Mouse (Mus musculus) adrenal gland (tissue): ENCODE measurements around the gene Dglucy.

Experiments used
- intact Hi-C: fragments of 180-260 bp; cut with DNase I; formaldehyde crosslinking; loops from one replicate; pipeline ENCODE4 v1.15.1; 2025

Gene Dglucy

GRCm38 (mm10) chr12:100924646-100925339, 145.9 kb downstream of the Dglucy start:
- intact Hi-C loops, result loop anchor here (10.0 kb wide), 1 partner anchor 340 kb away; no protein-coding TSS in a partner anchor

DNA sequence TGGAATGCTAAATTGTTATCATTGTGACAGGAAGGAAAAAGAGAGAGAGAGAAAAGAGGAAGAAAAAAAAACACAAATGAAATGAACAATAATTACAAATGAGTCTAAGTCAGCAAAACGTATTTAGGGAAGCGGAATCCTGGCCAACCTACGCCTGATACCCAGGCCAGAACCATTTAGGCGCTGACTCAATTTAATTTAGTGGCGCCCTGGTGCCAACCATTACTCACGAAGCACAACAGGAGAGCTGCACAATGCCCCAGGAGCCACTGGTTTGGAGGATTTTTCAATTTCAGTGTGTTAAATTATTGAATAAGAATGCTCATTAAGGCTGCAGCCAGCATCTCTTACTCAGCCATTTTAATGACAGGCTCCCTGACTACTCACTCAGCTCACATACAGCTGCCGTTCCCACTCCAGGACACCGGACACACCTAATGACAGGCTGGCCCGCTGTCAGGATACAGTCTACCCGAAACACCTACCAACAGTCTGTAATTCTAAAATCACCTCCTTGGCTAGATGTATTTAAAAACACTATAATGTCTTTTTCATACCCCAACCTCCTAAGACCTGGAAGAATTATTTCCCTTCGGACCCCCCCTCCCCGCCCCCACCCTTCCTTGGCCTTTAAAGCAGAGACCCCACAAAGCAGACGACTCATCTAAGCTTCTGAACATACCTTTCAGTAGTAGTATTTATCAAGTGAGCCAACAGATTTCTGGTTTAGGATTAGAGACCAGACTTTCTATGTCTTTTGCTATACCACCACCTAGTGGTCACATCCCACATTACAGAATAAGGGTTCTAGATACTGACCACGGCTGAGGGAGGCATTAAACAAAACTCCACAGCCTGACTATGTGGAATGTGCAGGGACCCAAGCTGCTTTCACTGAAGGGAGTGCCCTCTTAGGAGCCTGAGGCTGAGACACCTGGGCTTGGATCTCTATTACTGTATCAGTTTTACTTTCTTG, 147.1 kb downstream of the Dglucy start:
- intact Hi-C loops, result loop anchor here (1.0 to 10.0 kb wide), 2 partner anchors 77 to 341 kb away; no protein-coding TSS in a partner anchor

- intact Hi-C loops, result loop anchor here (10.0 kb wide), 1 partner anchor 343 kb away; no protein-coding TSS in a partner anchor
Observed at GRCm38 (mm10) chr12:100928286-100928685, 149.4 kb downstream of the Dglucy start.

DNA sequence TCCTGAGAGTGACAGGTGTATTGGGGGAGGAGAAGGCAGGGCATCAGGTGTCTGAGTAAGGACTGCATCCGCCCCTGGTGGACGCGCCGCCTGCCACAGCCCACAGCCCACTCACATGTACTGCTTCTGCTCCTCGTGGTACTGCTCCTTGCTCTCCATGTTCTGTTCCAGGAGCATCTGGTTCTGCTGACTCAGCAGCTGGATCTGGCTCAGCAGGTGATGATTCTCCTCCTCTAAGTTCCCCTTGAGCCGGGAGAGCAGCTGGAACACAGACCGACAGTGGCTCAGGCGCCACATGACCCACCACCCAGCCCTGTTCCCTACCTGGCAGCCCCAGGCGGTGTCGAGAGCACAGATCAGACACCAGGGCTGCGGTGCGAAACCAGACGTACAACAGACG, 152.8 kb downstream of the Dglucy start:
- intact Hi-C loops, result no loop called here

GRCm38 (mm10) chr12:100934796-100935195, 155.9 kb downstream of the Dglucy start:
- intact Hi-C loops, result loop anchor here (5.0 kb wide), 1 partner anchor 93 kb away; the partner anchor contains the start of gene Ccdc88c

DNA sequence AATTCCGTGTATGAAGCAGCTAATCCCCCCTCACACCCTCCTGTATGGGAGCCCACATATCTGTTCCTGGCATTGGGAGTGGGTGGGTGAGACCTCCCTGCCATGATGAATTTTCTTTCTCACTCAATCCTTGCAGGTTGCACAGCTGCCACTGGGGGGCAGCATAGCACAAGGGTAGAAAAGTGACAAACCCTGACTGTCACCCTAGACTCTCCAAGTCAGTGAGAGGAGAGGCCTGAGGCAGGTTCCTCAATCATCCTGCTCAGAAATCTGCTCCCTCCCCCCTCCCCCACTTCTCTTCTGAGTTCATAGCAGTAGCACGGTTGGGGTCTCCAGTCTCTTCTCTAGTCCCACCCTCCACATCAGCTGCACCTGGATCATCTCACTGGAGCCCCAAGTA, 157.3 kb downstream of the Dglucy start:
- intact Hi-C loops, result loop anchor here (5.0 kb wide), 1 partner anchor 91 kb away; the partner anchor contains the start of gene Ccdc88c

DNA sequence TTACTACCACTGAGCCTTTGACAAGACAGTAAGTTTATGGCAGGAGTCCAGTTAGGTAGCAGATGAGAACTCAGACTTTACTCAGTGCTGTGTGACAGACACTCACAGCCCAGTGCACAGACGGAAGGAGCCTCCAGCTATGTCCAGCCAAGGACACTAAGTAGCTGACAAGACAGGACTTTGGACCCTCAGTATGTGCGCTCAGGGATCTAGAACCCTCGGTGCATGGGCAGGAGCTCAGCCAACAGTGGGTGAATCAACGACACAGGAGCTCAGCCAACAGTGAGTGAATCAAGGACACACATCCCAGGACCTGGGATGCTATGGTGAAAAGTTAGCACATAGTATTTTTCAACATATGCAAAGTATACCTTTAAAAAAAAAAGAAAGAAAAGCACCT, 157.9 kb downstream of the Dglucy start:
- intact Hi-C loops, result loop anchor here (5.0 kb wide), 1 partner anchor 91 kb away; the partner anchor contains the start of gene Ccdc88c

DNA sequence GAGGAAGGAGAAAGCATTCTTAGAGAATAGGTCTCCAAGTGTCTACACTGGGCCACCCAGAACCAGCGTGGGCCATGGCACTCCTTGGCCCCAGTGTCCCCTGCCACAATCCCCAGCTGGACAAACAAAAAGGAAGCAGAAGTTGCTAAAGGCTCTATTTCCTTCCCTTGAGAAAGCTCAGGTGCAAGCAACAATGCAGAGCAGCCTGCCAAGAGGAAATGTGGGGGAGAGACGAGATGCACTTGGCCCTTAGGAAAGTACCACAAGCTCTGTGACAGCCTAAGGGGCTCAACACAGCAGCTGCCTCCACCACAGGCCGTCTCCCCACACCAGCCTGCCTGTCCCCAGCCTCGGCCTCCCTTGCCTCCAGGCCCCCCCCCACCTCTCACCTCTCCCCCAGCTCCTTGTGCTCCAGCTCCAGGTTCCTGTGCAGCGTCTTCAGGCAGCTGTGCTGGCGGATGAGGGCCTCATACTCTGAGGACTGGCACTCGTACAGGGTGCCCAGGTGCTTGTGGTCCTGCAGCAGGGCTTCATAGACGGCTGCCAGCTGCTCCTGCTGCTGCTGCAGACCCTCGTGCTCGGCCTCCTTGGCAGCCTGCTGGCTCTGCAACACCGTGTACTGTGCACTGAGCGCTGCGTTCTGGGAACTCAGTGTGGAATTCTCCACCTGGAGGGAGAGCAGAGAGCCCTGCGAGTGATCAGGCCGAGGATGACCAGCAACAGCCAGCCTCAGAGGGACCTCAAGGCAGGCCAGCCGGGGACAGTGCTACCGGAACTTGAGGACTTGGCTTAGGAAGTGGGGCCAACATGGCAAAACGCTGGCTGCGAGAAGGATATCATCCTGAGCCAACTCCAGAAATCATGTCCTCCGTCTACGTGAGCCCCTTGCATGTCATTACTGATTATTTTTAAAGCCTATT, 158.8 kb downstream of the Dglucy start:
- intact Hi-C loops, result loop anchor here (5.0 kb wide), 1 partner anchor 90 kb away; the partner anchor contains the start of gene Ccdc88c

DNA sequence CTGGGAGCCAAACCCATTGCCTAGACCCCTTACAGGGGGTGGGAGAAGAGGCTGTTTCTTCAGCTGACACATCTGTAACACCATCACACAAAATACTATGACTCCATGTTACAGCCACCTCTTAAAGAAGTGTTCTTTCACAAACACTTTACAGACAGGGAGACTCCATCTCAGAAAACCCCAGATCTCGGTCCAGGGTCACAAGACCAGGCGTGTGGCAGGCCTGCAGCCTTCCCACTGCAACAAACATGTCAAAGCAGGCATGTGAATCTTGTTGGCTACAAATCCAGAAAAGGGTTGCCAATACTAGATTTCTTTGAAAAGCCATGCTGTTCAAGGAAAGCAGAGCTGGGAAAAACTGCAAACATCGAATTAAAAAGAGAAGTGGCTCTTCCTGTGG, 162.5 kb downstream of the Dglucy start:
- intact Hi-C loops, result no loop called here

DNA sequence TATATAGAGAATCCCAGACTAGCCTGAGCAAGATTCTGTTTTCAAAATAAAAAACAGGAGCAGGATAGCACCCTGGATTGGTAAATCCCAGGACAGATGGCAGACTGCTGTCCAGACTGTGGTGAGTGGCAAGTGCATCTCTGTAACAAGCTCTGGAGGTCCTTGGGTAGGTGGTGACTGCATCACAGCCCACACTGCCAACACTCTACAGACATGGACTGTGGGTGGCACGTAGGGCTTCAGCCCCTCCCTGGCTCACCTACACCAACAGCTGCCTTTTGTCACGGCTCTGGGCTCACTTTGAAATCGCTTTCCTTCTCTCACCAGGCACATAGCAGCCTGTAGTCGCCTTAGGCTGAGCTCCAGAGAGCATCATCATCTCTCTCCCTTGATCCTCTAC, 164.3 kb downstream of the Dglucy start:
- intact Hi-C loops, result no loop called here

- intact Hi-C loops, result no loop called here
Observed at GRCm38 (mm10) chr12:100944921-100945336, 166.1 kb downstream of the Dglucy start.

GRCm38 (mm10) chr12:100945501-100945900, 166.6 kb downstream of the Dglucy start:
- intact Hi-C loops, result no loop called here

DNA sequence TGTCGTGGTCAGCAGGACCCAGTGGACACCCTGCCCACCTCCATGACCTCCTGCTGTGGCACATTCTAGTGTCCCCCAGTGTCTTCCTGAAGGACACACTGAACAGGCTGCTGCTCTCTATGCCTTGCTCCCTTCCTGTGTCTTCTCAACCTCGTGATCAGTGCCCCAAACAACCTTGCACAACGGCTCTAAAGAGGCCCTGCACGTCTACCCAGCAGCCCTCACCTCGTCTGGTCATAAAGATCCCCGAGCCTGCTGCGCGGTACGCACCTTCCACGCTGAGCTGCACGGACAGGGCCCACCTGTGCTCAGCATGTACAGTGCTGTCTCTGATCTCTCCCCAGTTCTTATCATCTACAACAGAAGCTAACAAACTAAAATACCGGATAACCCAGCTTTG, 167.1 kb downstream of the Dglucy start:
- intact Hi-C loops, result no loop called here
